Mouse (Mus musculus): ENCODE results near the gene Cdpf1.
A peak's percentile ranks its signal among the peaks of the same experiment; 100 is the strongest.

Gene Cdpf1

GRCm38 (mm10) chr15:85811535-85812277 is at the start of gene Cdpf1:
Gene Cdpf1, minus strand, starts transcription at chr15:85811697.
- DNase-seq = peak; percentile 97

GRCm38 (mm10) chr15:85859490-85860031 is 48.1 kb upstream of the Cdpf1 start, which contains the start of gene Gtse1:
Gene Gtse1, plus strand, starts transcription at chr15:85859745.
- peak; percentile 98 for DNase-seq

DNA sequence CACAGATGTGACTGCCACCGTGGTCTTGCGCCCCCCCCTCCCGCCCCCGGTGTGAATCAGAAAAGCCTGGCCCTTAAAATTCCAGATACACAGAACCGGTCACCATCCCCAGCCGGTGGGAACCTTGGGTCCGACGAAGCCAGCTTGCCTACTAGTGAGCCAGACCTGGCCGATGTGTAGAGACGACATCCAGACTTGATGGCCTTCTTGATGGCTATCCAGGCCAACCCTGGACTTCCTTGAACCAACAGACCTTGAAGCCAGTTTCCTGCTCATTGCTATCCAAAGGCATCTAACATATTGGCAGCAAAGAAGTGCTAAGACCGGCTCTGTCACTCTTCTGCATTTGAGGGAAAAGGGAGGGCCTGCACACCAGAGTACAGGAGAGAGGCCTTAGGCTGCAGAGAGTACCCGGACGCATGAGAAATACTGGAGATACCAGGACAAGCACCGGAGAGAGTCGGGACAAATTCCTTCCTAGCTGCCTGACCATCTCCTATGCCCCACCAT is 47.5 kb upstream of the Cdpf1 start:
- peak; percentile 34 for DNase-seq

DNA sequence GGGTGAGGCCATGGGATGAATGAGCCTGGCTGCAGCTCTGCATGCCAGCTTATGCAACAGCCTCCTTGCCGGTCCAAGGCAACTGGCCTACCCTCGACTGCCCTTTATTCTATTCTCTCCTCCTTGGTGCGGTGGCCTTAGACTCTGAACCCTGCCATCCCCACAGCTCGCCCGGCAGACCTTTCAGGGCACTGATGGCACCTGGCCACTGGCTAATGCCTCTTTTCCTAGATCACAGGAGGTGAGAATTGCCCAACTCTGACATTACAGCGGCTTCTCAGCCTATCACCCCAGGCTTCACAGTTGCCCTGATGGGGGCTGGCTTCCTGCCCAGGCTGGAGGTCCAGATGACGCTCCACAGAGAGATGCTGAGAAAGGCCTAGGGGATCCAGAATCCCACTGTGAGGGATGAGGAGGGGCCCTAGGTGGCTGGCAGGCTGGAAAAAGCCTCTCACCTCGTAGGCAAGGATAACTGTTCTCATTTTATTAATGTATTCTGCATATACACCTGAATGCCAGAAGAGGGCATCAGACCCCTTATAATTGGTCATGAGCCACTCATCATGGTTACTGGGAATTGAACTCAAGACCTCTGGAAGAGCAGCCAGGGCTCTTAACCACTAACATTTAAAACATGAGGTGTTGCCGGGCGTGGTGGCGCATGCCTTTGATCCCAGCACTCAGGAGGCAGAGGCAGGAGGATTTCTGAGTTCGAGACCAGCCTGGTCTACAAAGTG is 40.3 kb upstream of the Cdpf1 start:
- DNase-seq = no peak

DNA sequence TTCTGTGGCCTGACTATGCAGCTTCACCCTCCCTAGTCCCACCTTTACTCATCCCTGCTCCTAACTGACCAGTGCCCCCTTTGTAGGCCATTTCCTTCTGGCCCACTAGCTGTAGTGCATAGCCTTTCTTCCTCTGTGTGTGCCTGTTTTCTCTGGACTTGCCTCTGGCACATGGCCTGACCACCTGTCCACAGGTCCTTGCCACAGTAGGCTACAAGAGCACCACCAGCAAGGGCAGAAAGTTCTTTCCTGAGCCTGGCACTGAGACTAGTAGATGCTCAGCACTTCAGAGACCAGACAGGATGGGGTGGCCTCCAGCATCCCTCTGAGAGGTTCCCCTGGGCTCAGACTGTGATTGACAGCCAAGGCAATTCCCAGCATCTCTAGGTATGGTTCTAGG is 33.6 kb upstream of the Cdpf1 start:
- no peak for DNase-seq

GRCm38 (mm10) chr15:85841796-85842360 is 30.4 kb upstream of the Cdpf1 start:
- no peak for DNase-seq

DNA sequence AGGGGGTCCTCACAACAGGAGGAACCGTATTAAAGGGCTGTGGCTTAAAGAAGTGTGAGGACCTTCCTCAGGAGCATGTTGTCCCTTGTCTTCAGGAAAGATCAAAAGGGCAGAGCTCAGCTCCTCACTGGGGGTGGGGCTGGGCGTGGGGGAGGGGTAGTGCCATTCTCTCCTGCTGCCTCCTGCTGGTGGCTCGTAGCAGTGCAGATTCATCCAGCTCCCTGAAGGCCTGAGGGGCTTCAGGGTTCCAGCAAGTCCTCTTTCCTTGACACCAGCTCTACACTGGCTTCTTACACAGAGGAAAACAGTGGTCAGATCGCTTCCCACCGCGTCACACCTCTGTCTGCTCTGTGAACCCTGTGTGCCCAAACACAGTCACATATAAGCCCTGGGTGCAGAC is 29.5 kb upstream of the Cdpf1 start:
- peak; percentile 31 for DNase-seq

DNA sequence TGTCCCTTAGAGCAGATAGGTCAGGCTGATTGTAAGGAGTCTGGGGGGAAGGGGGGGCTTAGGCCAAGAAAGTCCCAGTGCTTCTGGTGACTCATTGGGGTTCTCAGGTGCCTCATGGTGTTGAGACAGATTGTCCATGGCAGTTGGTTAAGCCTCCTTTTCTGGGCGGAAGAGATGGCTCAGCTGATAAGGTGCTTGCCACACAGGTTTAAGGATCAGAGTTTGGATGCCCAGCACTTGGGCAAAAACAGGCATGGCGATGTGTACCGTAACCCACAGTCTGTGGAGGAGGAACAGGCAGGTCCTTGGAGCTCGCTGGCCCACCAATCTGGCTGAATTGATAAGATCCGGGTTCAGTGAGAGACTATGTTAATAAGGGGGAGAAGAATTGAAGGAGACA is 25.4 kb upstream of the Cdpf1 start:
- DNase-seq = no peak

- no peak for DNase-seq
Measured at GRCm38 (mm10) chr15:85835335-85835734, 23.8 kb upstream of the Cdpf1 start.

DNA sequence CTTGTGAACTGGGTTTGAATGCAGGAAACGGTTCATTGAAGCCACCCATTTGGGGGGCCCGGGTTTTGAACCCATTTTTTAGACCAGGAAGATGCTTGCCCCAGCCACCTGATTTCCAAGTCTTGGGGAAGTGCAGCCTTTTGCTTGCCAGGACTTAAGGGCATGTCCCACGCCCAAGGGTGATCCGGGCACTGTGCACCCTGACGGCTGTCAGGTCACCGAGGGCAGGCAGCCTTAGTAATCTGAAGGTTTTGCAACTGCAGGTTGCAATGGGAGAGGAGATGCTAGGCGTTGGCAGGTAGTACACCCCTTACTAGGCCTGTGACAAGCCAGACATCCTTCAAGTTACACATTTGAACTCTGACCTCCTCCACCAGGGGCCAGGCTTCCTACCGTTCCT is 21.1 kb upstream of the Cdpf1 start:
- no peak for DNase-seq

- peak; percentile 88 for DNase-seq
Measured at GRCm38 (mm10) chr15:85831954-85832590, 20.6 kb upstream of the Cdpf1 start, which contains the start of gene Ttc38. Gene Ttc38, plus strand, starts transcription at chr15:85832306.

DNA sequence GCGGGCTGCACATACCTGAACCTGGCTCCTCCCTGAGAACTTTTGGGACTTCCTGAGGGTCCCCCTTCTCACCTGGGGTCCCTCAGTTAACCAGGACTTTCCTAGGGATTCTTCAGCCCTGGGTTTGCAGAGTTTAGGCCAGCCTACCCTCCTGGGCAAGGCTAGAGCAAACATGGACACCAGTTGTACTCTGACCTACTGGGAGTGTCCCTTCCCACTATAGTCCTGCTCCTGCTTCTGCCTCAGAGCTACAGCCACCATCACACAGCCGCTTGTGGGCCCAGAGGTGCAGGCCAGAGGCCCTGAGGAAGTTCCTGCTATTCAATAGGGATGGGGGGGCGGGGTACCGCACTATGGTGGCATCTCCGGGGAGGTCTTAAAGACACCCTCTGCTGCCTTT is 18.0 kb upstream of the Cdpf1 start:
- no peak for DNase-seq

DNA sequence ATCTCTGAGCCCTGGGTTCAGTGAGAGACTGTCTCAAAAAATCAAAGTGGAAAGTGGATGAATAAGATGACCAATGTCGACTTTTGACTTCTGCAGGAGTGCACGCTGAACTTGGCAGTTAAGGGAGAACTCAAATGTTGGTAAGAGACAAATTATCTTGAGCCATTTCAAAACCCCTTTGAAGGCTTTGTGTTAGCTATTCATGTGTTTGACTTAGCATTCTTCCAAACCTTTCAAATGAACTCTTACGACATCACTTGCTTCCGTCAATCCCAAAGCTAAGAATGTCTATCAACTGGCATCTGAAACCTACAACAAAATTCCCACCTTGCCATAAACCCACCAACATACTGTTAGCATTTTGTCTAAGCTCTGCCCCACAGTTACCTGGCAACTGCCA is 16.6 kb upstream of the Cdpf1 start:
- DNase-seq = no peak

DNA sequence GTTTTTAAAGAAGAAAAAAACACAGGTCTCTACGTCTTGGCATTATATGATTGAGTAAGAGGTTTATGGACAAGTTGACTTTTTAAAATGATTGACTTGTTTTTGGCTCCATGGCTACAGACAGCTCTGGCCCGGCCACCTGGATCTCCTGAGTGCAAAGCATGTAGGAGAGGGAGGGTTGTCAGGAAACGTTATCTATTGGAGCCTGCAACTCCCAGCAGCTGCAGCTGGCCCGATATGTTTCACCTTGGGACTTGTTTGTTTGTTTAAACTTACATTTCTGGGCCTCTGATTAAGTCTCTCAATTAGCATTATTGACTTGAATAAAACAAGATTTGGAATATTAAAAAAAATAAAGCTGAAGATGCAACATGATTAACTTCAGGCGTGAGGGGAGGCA is 15.2 kb upstream of the Cdpf1 start:
- no peak for DNase-seq

- peak; percentile 47 for DNase-seq
Measured at GRCm38 (mm10) chr15:85822011-85822359, 10.5 kb upstream of the Cdpf1 start.

DNA sequence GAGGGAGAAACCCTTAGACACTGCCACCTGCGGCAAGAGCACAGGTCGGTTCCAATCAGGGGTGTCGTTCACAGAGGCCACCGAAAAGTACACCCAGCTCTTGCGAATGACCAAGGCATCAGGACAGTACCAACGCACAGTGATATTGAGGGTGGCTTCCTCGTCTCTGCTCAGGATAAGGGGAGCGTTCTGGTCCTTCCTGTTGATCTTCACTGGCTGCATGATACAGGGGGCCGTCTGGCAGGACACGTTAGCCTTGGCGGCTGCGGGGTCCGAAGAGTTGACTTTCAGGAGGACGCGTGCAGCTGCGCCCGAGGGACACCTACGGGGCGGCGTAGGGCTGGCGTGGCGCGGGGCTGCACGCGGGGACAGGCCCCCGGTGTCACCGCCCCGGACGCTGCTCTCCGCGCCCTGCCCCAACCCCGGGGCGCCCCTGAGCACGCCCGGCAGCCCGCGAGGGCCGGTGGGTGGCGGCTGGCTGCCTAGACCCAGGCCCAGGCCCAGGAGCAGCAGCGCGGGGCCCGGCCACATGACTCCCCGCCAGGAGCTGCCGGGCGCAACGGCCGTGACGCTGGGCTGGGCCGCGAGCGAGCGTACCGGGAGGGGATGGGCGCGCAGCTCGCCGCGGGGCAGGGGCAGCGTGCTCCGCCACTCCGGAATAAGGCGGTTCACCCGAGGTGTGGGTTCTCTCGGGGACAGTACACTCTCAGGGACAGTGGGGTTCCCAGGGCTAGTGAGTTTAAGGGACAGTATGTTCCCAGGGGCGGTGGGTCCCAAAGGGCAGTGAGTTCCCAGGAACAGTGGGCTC is 9.9 kb upstream of the Cdpf1 start, which contains the start of gene Pkdrej:
Pkdrej (minus strand) TSS at position 532 of the 808 bp plus-strand sequence.
- DNase-seq = peak; percentile 73

DNA sequence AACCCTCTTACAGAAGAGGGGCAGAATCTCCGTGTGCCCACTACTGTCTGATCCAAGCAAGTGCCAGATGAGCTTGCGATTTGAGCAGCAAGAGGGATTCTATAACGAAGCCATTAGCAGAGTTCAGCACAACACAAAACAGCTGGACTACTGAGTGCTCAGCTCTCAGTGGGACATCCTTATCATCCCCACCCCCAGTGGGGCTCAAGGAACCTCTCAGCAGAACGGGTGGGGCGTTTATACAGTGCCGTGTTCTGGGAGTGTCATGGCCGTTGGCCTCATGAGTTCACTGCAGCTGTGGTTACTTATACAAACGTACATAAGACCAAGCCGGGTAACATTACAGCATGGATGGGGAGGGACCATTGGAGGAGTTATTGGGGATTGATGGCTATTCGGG is 1.9 kb upstream of the Cdpf1 start:
- DNase-seq = no peak

GRCm38 (mm10) chr15:85810806-85811521 is 533 bp downstream of the Cdpf1 start:
- peak; percentile 41 for DNase-seq

DNA sequence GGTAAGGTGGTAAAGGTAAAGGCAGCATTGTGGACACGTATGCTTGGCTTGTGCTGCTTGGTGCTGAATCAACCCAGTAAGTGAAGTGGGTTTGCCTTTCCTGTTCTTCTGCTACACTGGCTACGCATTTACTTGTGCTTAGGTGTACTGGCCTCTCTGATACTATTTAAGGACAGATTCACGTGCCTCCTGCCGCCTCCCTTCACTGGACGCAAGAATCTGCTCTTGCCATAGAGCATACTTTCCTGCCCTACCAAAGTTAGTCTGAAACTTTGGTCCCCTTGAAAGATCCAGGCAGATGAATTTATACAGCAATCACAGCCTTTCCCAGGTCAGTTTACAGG is 1.1 kb downstream of the Cdpf1 start:
- no peak for DNase-seq

- DNase-seq = no peak
Measured at GRCm38 (mm10) chr15:85809091-85809490, 2.4 kb downstream of the Cdpf1 start.

GRCm38 (mm10) chr15:85808434-85808833 is 3.1 kb downstream of the Cdpf1 start:
- DNase-seq = no peak
